Comparison of ENCODE assay signal across 8 mouse cellular contexts in the genomic region with DNA sequence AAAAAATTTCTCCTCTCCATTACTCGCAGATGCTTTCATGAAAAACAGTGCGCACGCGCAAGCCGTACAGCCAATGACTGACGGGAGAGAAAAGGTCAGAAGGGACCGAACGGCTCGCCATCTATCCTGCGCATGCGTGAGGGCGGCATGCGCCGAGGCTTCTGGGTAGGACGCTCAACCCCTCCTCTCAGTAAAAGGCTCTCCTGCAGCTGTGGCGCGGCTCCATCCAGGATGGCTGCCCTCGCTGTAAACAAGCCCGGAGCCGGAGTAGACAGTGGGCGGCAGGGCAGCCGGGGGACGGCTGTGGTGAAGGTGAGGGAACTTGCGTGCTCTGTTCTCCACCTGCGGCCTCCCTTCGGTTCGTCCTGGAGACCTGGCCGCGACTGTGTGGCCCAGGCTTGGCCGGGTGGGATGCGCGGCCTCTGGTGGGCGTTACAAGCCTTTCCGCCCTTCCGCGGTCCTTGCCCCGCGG. TPM values are rescaled to one million over a fixed set of nuclear protein-coding genes. Genes with fewer than 3 reads are reported as not detected.
DNase-seq lines count a peak whose midpoint lies in the region; ATAC-seq lines count a peak whose summit lies in the region.

A gene (plus strand): TSS at position 148 of the 472 bp plus-strand sequence.

- intact Hi-C loops in gastrocnemius, postnatal 14 days (cut with DNase I; ENCODE audit: low total_unique reads): no loop called here
- intact Hi-C loops in left cerebral cortex, postnatal 10 days (cut with DNase I): no loop called here

- DNase-seq in adrenal gland, adult (ENCODE audit: inconsistent age in 2 of 2, low spot score in 1 of 2): peak; percentile 98 to 99
- peak; percentile 100 for DNase-seq in embryo, embryonic 10.5 days (ENCODE audit: low spot score)
- peak; percentile 98 for DNase-seq in gastrocnemius, postnatal 14 days
- DNase-seq in left cerebral cortex, postnatal 10 days (ENCODE audit: extremely low spot score in 1 of 2, low spot score in 2 of 2): peak; percentile 98 to 99
- DNase-seq in right cerebral cortex, postnatal 25 days: peak; percentile 96
- peak; percentile 95 to 98 for DNase-seq in urinary bladder, postnatal 4 days (ENCODE audit: low spot score in 2 of 2)

- ATAC-seq in inflammation-experienced regulatory T-cells, adult 6 months: peak; percentile 96
- peak; percentile 91 for ATAC-seq in megakaryocyte-erythroid progenitor cell, adult 5-6 weeks (replicated peaks; ENCODE audit: low FRiP score, low TSS enrichment, poor library complexity, severe bottlenecking)

RNA-seq across cellular contexts. Expression of the gene that starts here (rescaled TPM):
- 10 to 100 TPM; 16.3 to 18.9 TPM for total RNA-seq in gastrocnemius, postnatal 14 days (2021)
- polyA plus RNA-seq in inflammation-experienced regulatory T-cells, adult 6 months (2017; shearing (Covaris generic)): 10 to 100 TPM; 24.9 to 33.2 (median 28.6) TPM
- total RNA-seq in left cerebral cortex, postnatal 10 days (2021): 10 to 100 TPM; 54.8 to 58.1 TPM
- total RNA-seq in megakaryocyte-erythroid progenitor cell, adult 5-6 weeks (2014; fragmentation: Nextera tagmentation): 13.4 and 13.6 TPM in 2 replicates
- 29.4 and 33.7 TPM in 2 replicates for total RNA-seq in megakaryocyte-erythroid progenitor cell, adult 5-6 weeks (2017)

Comparison
In these comparisons a context has a peak if more than half of its experiments do, and no peak if none do; other contexts are left out.
1. Peak in every context shown above with its lines: DNase-seq and ATAC-seq.